Mouse (Mus musculus): ENCODE measurements around the gene Emc10. TPM values are rescaled to one million over a fixed set of nuclear protein-coding genes. Genes with fewer than 3 reads are reported as not detected.

The Emc10 gene
- polyA plus RNA-seq, 1 experiment from 2014 or later, result 81.6 TPM

- WGBS, result 78% methylated on average over 16 of the region's 16 CpGs
- 0 out of 2 replicates have a peak overlapping the region, but pooled peaks have one; percentile 25 for H3K27ac ChIP-seq
- no peak for ATAC-seq (replicated peaks; ENCODE audit: insufficient number of reproducible peaks, insufficient read depth, low FRiP score, low read depth)
- no peak overlapping the region for H3K9ac ChIP-seq
- 0 out of 2 replicates have a peak, but pooled peaks cover 5% of the 10 kb centered on the region for H3K36me3 ChIP-seq
- H3K4me1 ChIP-seq (replicated peaks), result peaks cover 61% of the 10 kb centered on the region
- H3K27me3 ChIP-seq, result peaks cover 19% of the 10 kb centered on the region
- no peak overlapping the region for H3K4me2 ChIP-seq
- H3K9me3 ChIP-seq (replicated peaks), result no peaks in the 10 kb centered on the region
- H3K4me3 ChIP-seq, result no peak overlapping the region; the same call in 1 of the 2 replicates
Measured at GRCm38 (mm10) chr7:44466888-44467311, 29.4 kb downstream of the Emc10 start.

- Histone ChIP-seq H3K4me1 (replicated peaks) (peaks cover 54% of the 10 kb centered on the region), H3K27ac (no peak overlapping the region), H3K27me3 (peaks cover 26% of the 10 kb centered on the region), H3K9me3 (replicated peaks) (no peaks in the 10 kb centered on the region), H3K36me3 (peaks cover 8% of the 10 kb centered on the region; the same call in 1 of the 2 replicates), H3K9ac (no peak overlapping the region), H3K4me3 (no peak overlapping the region), H3K4me2 (no peak overlapping the region)
- 78% methylated on average over 10 of the region's 10 CpGs for WGBS
- no peak for ATAC-seq (replicated peaks; ENCODE audit: insufficient number of reproducible peaks, insufficient read depth, low FRiP score, low read depth)
Measured at GRCm38 (mm10) chr7:44466006-44466887, 30.1 kb downstream of the Emc10 start.

GRCm38 (mm10) chr7:44465111-44465510 is 31.2 kb downstream of the Emc10 start, which contains the start of gene Aspdh:
TSS of gene Aspdh (plus strand) at chr7:44465391.
- WGBS, result 69% methylated on average over 2 of the region's 2 CpGs
- Histone ChIP-seq H3K9ac (no peak within 1 kb of the TSS), H3K36me3 (peaks cover 9% of the 10 kb centered on the region; the same call in 1 of the 2 replicates), H3K4me3 (no peak within 1 kb of the TSS), H3K27ac (no peak within 1 kb of the TSS), H3K4me2 (no peak within 1 kb of the TSS), H3K4me1 (replicated peaks) (peaks cover 43% of the 10 kb centered on the region), H3K27me3 (peaks cover 37% of the 10 kb centered on the region), H3K9me3 (replicated peaks) (no peaks in the 10 kb centered on the region)
- no peak for ATAC-seq (replicated peaks; ENCODE audit: insufficient number of reproducible peaks, insufficient read depth, low FRiP score, low read depth)

- H3K27me3 ChIP-seq, result peaks cover 42% of the 10 kb centered on the region
- peaks cover 9% of the 10 kb centered on the region; the same call in 1 of the 2 replicates for H3K36me3 ChIP-seq
- H3K9me3 ChIP-seq (replicated peaks), result no peaks in the 10 kb centered on the region
- no peak overlapping the region for H3K27ac ChIP-seq
- H3K4me3 ChIP-seq, result no peak overlapping the region
- H3K9ac ChIP-seq, result no peak overlapping the region
- WGBS, result 37% methylated on average over 4 of the region's 4 CpGs
- no peak for ATAC-seq (replicated peaks; ENCODE audit: insufficient number of reproducible peaks, insufficient read depth, low FRiP score, low read depth)
- H3K4me1 ChIP-seq (replicated peaks), result peaks cover 37% of the 10 kb centered on the region
- no peak overlapping the region for H3K4me2 ChIP-seq
Measured at GRCm38 (mm10) chr7:44464511-44464910, 31.8 kb downstream of the Emc10 start.

DNA sequence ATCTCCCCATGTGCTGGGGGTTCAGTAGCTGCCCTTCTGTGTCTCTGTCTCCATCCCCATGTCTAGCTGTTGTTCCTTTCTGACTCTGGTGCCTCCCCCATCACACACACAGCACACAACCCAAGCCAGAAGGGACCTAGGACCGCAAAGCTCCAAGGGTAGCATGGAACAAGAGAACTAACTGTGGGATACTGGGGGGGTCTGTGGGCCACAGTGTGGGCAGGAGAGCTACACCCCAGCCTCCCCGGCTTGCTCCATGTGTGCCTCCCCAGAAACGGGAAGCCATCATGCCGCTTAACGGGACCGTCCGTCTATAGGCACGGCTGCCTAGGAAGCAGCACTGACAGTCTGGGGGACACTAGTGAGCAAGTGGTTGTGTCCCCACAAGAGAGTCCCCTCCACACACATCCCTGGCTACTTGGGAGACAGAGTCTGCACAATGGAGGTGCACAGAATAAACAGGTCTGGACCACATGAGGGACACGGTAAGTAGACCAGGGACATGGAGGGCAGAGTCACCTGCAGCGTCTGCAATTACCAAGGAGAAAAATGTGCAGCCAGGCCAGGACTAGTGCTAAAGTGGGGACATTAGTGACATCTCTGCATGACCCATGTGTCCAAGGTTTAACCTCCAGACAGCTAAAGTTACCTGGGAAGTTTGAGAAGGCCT is 32.6 kb downstream of the Emc10 start:
- Histone ChIP-seq H3K4me1 (replicated peaks) (peaks cover 29% of the 10 kb centered on the region), H3K27ac (no peak overlapping the region), H3K9ac (no peak overlapping the region), H3K27me3 (peaks cover 47% of the 10 kb centered on the region), H3K4me3 (no peak overlapping the region), H3K9me3 (replicated peaks) (no peaks in the 10 kb centered on the region; the same call in 1 of the 2 replicates), H3K36me3 (peaks cover 9% of the 10 kb centered on the region; the same call in 1 of the 2 replicates), H3K4me2 (no peak overlapping the region)
- no peak for ATAC-seq (replicated peaks; ENCODE audit: insufficient number of reproducible peaks, insufficient read depth, low FRiP score, low read depth)
- 82% methylated on average over 10 of the region's 10 CpGs for WGBS

DNA sequence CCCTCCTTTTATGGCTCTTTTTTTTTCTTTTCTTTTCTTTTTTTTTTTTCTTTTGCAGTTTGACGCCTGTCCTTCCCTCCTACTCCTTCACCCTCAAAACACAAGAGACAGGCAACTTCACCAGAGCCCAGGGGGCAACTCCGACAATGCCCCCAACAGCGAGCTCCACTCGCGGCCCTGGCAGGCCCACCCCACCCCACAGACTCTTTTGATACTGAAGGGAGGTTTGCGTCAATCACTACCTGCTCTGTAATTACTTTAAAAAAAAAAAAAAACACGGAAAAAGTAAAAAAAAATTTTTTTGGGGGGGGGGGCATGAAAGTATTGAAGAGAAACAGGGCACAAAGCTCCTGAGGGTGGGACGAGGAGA is 33.3 kb downstream of the Emc10 start:
- no peaks in the 10 kb centered on the region; the same call in 1 of the 2 replicates for H3K9me3 ChIP-seq (replicated peaks)
- peaks cover 9% of the 10 kb centered on the region; the same call in 1 of the 2 replicates for H3K36me3 ChIP-seq
- H3K27ac ChIP-seq, result no peak overlapping the region
- H3K27me3 ChIP-seq, result peaks cover 47% of the 10 kb centered on the region
- WGBS, result 31% methylated on average over 8 of the region's 8 CpGs
- no peak overlapping the region for H3K9ac ChIP-seq
- H3K4me1 ChIP-seq (replicated peaks), result peaks cover 24% of the 10 kb centered on the region
- no peak for ATAC-seq (replicated peaks; ENCODE audit: insufficient number of reproducible peaks, insufficient read depth, low FRiP score, low read depth)
- peak overlapping the region; percentile 32; the same call in 1 of the 2 replicates for H3K4me3 ChIP-seq
- H3K4me2 ChIP-seq, result peak overlapping the region; percentile 55; the same call in 1 of the 2 replicates

GRCm38 (mm10) chr7:44462218-44463055 is 33.9 kb downstream of the Emc10 start:
- 24% methylated on average over 77 of the region's 77 CpGs for WGBS
- 0 out of 2 replicates have a peak overlapping the region, but pooled peaks have one; percentile 43 for H3K9ac ChIP-seq

GRCm38 (mm10) chr7:44461503-44462217 is 34.7 kb downstream of the Emc10 start:
- H3K27me3 ChIP-seq, result peaks cover 47% of the 10 kb centered on the region
- WGBS, result 62% methylated on average over 57 of the region's 57 CpGs
- peaks cover 9% of the 10 kb centered on the region; the same call in 1 of the 2 replicates for H3K36me3 ChIP-seq
- H3K27ac ChIP-seq, result no peak overlapping the region
- no peaks in the 10 kb centered on the region; the same call in 1 of the 2 replicates for H3K9me3 ChIP-seq (replicated peaks)
- no peak overlapping the region for H3K4me2 ChIP-seq
- peaks cover 15% of the 10 kb centered on the region for H3K4me1 ChIP-seq (replicated peaks)
- ATAC-seq (replicated peaks; ENCODE audit: insufficient number of reproducible peaks, insufficient read depth, low FRiP score, low read depth), result no peak
- no peak overlapping the region for H3K9ac ChIP-seq
- H3K4me3 ChIP-seq, result no peak overlapping the region

More at GRCm38 (mm10) chr7:44462218-44463055, 33.9 kb downstream of the Emc10 start:
- H3K4me2 ChIP-seq, result peak overlapping the region; percentile 55
- H3K27me3 ChIP-seq, result peaks cover 47% of the 10 kb centered on the region
- peaks cover 22% of the 10 kb centered on the region for H3K4me1 ChIP-seq (replicated peaks)
- H3K9me3 ChIP-seq (replicated peaks), result no peaks in the 10 kb centered on the region; the same call in 1 of the 2 replicates
- peaks cover 9% of the 10 kb centered on the region; the same call in 1 of the 2 replicates for H3K36me3 ChIP-seq
- H3K4me3 ChIP-seq, result peak overlapping the region; percentile 32
- no peak for ATAC-seq (replicated peaks; ENCODE audit: insufficient number of reproducible peaks, insufficient read depth, low FRiP score, low read depth)
- H3K27ac ChIP-seq, result no peak overlapping the region

- Histone ChIP-seq H3K36me3 (peaks cover 9% of the 10 kb centered on the region; the same call in 1 of the 2 replicates), H3K27me3 (peaks cover 47% of the 10 kb centered on the region), H3K27ac (no peak overlapping the region), H3K9ac (no peak overlapping the region), H3K4me1 (replicated peaks) (peaks cover 15% of the 10 kb centered on the region), H3K9me3 (replicated peaks) (no peaks in the 10 kb centered on the region; the same call in 1 of the 2 replicates), H3K4me3 (no peak overlapping the region), H3K4me2 (no peak overlapping the region)
- ATAC-seq (replicated peaks; ENCODE audit: insufficient number of reproducible peaks, insufficient read depth, low FRiP score, low read depth), result no peak
- WGBS, result 80% methylated on average over 31 of the region's 31 CpGs
Measured at GRCm38 (mm10) chr7:44460767-44461502, 35.4 kb downstream of the Emc10 start.
